Mouse (Mus musculus) C2C12 (cell line): ENCODE measurements around the gene Cyth1.

ENCODE experiments used
- CEBPB ChIP-seq: IDR thresholded peaks from one replicate; pipeline ENCODE4 v1.6.1; 2011; ENCODE audit warnings: low read depth, mild to moderate bottlenecking, control low read depth, moderate library complexity
- CTCF ChIP-seq: IDR thresholded peaks from one replicate; pipeline ENCODE4 v1.5.1; 2011; ENCODE audit not compliant: control insufficient read depth, insufficient read depth, insufficient read length
- FOSL1 ChIP-seq: IDR thresholded peaks from one replicate; pipeline ENCODE4 v1.8.0; 2011; ENCODE audit warnings: mild to moderate bottlenecking, low read length; ENCODE audit not compliant: poor library complexity, insufficient read depth, severe bottlenecking
- MAX ChIP-seq: IDR thresholded peaks from one replicate; pipeline ENCODE4 v1.6.1; 2011; ENCODE audit warnings: mild to moderate bottlenecking, control low read depth
- MYOD1 ChIP-seq: IDR thresholded peaks from one replicate; pipeline ENCODE4 v1.6.1; 2011; ENCODE audit warnings: low read depth; ENCODE audit not compliant: control insufficient read depth, insufficient read length
- MYOG ChIP-seq: IDR thresholded peaks from one replicate; pipeline ENCODE4 v1.6.1; 2011; ENCODE audit not compliant: control insufficient read depth, insufficient read length; ENCODE audit errors: extremely low read depth
- USF1 ChIP-seq: IDR thresholded peaks from one replicate; pipeline ENCODE4 v1.6.1; 2011; ENCODE audit warnings: low read depth, mild to moderate bottlenecking, control low read depth, moderate library complexity

DNA sequence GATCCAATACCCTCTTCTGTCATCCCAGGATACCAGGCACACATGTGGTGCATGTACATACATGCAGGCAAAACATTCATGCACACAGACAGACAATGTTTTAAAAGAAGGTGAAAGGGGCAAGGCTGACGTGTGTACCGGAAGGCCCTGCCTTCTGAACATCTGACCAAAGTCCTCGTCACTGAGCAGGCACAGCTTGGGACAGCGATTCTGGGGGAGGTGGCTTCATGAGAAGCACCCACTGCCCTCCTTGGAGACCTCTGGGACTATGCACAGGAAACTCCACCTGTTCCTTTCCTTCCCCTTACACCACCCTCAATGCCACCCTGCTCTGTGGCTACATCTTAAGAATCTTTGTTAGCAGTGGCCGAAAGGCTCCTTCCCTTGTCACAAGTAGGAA lies 37.4 kb downstream of the Cyth1 start:
- TF ChIP-seq CTCF = no peak
- no peak for TF ChIP-seq MAX
- no peak for TF ChIP-seq CEBPB
- TF ChIP-seq USF1 = no peak
- TF ChIP-seq MYOG = no peak
- TF ChIP-seq MYOD1 = no peak
- no peak for TF ChIP-seq FOSL1
